Mouse (Mus musculus): Measurements from ENCODE around the gene Atp2c1.

Atp2c1 gene

GRCm38 (mm10) chr9:105527219-105527618, at the start of gene Atp2c1:
TSS of gene Atp2c1 (minus strand) at chr9:105527319.
- in situ Hi-C loops (cut with MboI), result no loop called here

- in situ Hi-C loops (cut with MboI), result no loop called here
These were observed 30.3 kb upstream of the Atp2c1 start for GRCm38 (mm10) chr9:105557452-105557851.

GRCm38 (mm10) chr9:105556141-105556735, 29.1 kb upstream of the Atp2c1 start:
- in situ Hi-C loops (cut with MboI), result no loop called here

GRCm38 (mm10) chr9:105554439-105554807, 27.3 kb upstream of the Atp2c1 start:
- in situ Hi-C loops (cut with MboI), result no loop called here

- in situ Hi-C loops (cut with MboI), result no loop called here
These were observed 26.7 kb upstream of the Atp2c1 start for GRCm38 (mm10) chr9:105553629-105554438.

- in situ Hi-C loops (cut with MboI), result no loop called here
These were observed 24.3 kb upstream of the Atp2c1 start for GRCm38 (mm10) chr9:105551407-105551806.

GRCm38 (mm10) chr9:105549096-105549495, 22.0 kb upstream of the Atp2c1 start:
- in situ Hi-C loops (cut with MboI), result no loop called here

- in situ Hi-C loops (cut with MboI), result no loop called here
These were observed 17.1 kb upstream of the Atp2c1 start for GRCm38 (mm10) chr9:105544013-105544750.

- in situ Hi-C loops (cut with MboI), result no loop called here
These were observed 10.4 kb upstream of the Atp2c1 start for GRCm38 (mm10) chr9:105537473-105537872.

GRCm38 (mm10) chr9:105536877-105537276, 9.8 kb upstream of the Atp2c1 start:
- in situ Hi-C loops (cut with MboI), result no loop called here

GRCm38 (mm10) chr9:105525355-105525754, 1.8 kb downstream of the Atp2c1 start:
- in situ Hi-C loops (cut with MboI), result no loop called here

- in situ Hi-C loops (cut with MboI), result no loop called here
These were observed 4.1 kb downstream of the Atp2c1 start for GRCm38 (mm10) chr9:105523038-105523437.

GRCm38 (mm10) chr9:105522063-105522462, 5.1 kb downstream of the Atp2c1 start:
- in situ Hi-C loops (cut with MboI), result no loop called here

GRCm38 (mm10) chr9:105520776-105521552, 6.2 kb downstream of the Atp2c1 start:
- in situ Hi-C loops (cut with MboI), result no loop called here

GRCm38 (mm10) chr9:105519278-105519883, 7.7 kb downstream of the Atp2c1 start:
- in situ Hi-C loops (cut with MboI), result no loop called here

GRCm38 (mm10) chr9:105503690-105504089, 23.4 kb downstream of the Atp2c1 start:
- in situ Hi-C loops (cut with MboI), result no loop called here

- in situ Hi-C loops (cut with MboI), result no loop called here
These were observed 24.7 kb downstream of the Atp2c1 start for GRCm38 (mm10) chr9:105502389-105502788.

- in situ Hi-C loops (cut with MboI), result loop anchor here (5.0 kb wide), 1 partner anchor 147 kb away; the partner anchor contains the start of gene Pik3r4
These were observed 31.6 kb downstream of the Atp2c1 start for GRCm38 (mm10) chr9:105495316-105496174.

GRCm38 (mm10) chr9:105494553-105495315, 32.4 kb downstream of the Atp2c1 start:
- in situ Hi-C loops (cut with MboI), result loop anchor here (5.0 kb wide), 1 partner anchor 148 kb away; the partner anchor contains the start of gene Pik3r4

GRCm38 (mm10) chr9:105492744-105493143, 34.4 kb downstream of the Atp2c1 start:
- in situ Hi-C loops (cut with MboI), result no loop called here

Data from mature B cell (primary cell).